Mouse (Mus musculus) embryonic facial prominence, embryonic 14.5 days (tissue): ENCODE data around the gene Ccdc39. TPM values are rescaled to one million over a fixed set of nuclear protein-coding genes. Genes with fewer than 3 reads are reported as not detected.

Experiments
- ATAC-seq: fragments of 200-750 bp; cut with Nextera tagmentation; 2 replicates; pipeline ENCODE4 v1.8.0; 2017; ENCODE audit warnings: low read depth, moderate number of reproducible peaks, moderate TSS enrichment
- DNase-seq: peaks from one replicate; pipeline ENCODE4 v3.0.0-alpha.2; 2015; ENCODE audit warnings: low spot score
- H3K27ac ChIP-seq: fragments of 300-500 bp; sonication (generic); replicated peaks from 2 replicates; pipeline ENCODE4 v1.5.1; 2014; ENCODE audit warnings: low read depth, mild to moderate bottlenecking, low read length, moderate library complexity
- H3K27me3 ChIP-seq: fragments of 300-500 bp; sonication (generic); replicated peaks from 2 replicates; pipeline ENCODE4 v1.6.1; 2014; ENCODE audit warnings: low read length; ENCODE audit not compliant: control insufficient read depth, insufficient read depth
- H3K36me3 ChIP-seq: fragments of 300-500 bp; sonication (generic); 2 replicates; pipeline ENCODE4 v1.6.1; 2014; ENCODE audit warnings: low read length, mixed read lengths; ENCODE audit not compliant: control insufficient read depth, insufficient read depth
- H3K4me1 ChIP-seq: fragments of 300-500 bp; sonication (generic); 2 replicates; pipeline ENCODE4 v1.6.1; 2014; ENCODE audit warnings: antibody characterized with exemption, low read length; ENCODE audit not compliant: control insufficient read depth, insufficient read depth
- H3K4me2 ChIP-seq: fragments of 300-500 bp; sonication (generic); 2 replicates; pipeline ENCODE4 v1.6.1; 2014; ENCODE audit warnings: low read depth, mild to moderate bottlenecking, low read length, moderate library complexity, mixed read lengths
- H3K4me3 ChIP-seq: fragments of 300-500 bp; sonication (generic); 2 replicates; pipeline ENCODE4 v1.5.1; 2014; ENCODE audit warnings: low read depth, mild to moderate bottlenecking, low read length
- H3K9ac ChIP-seq: fragments of 300-500 bp; sonication (generic); 2 replicates; pipeline ENCODE4 v1.6.1; 2014; ENCODE audit warnings: low read depth, mild to moderate bottlenecking, low read length, moderate library complexity, mixed read lengths
- H3K9me3 ChIP-seq: fragments of 300-500 bp; sonication (generic); 2 replicates; pipeline ENCODE4 v1.6.1; 2016; ENCODE audit warnings: low read length; ENCODE audit not compliant: control insufficient read depth
- WGBS: fragments of 180-500 bp; shearing (Covaris S2); extraction: QIAGEN DNeasy Blood & Tissue Kit; methylation state at CpG from one replicate; pipeline ENCODE4 v1.1.7; 2014; 5-methylcytosine and 5-hydroxymethylcytosine counted together
- polyA plus RNA-seq: library from polyadenylated mRNA; unstranded; fragments of >200 nt; fragmentation: Nextera tagmentation; extraction: Ambion mirVana; gene quantifications from 2 replicates; pipeline ENCODE4 v1.2.1, GENCODE M21; 2014

The Ccdc39 gene
- polyA plus RNA-seq, 1 experiment from 2014 or later: 7.1 TPM

GRCm38 (mm10) chr3:33824135-33824946, 19.8 kb downstream of the Ccdc39 start:
- ATAC-seq: 0 out of 2 replicates have a peak, but pooled peaks have one; percentile 60
- no peak overlapping the region for H3K27ac ChIP-seq
- no peaks in the 10 kb centered on the region for H3K27me3 ChIP-seq
- H3K9ac ChIP-seq: 0 out of 2 replicates have a peak overlapping the region, but pooled peaks have one; percentile 5
- H3K4me3 ChIP-seq: no peak overlapping the region
- H3K9me3 ChIP-seq: no peaks in the 10 kb centered on the region
- peak; percentile 74 for DNase-seq
- no peaks in the 10 kb centered on the region for H3K4me1 ChIP-seq
- WGBS: 47% methylated on average over 9 of the region's 9 CpGs
- no peaks in the 10 kb centered on the region for H3K36me3 ChIP-seq
- H3K4me2 ChIP-seq: no peak overlapping the region

- Histone ChIP-seq H3K4me1 (no peaks in the 10 kb centered on the region), H3K9me3 (no peaks in the 10 kb centered on the region), H3K4me2 (no peak overlapping the region), H3K27ac (no peak overlapping the region), H3K27me3 (no peaks in the 10 kb centered on the region), H3K36me3 (peaks cover 66% of the 10 kb centered on the region), H3K4me3 (no peak overlapping the region), H3K9ac (no peak overlapping the region)
- ATAC-seq: no peak
- WGBS: 79% methylated on average over 1 of the region's 1 CpGs
- DNase-seq: no peak
Observed at GRCm38 (mm10) chr3:33807151-33807550, 37.0 kb downstream of the Ccdc39 start.

- Histone ChIP-seq H3K9me3 (no peaks in the 10 kb centered on the region), H3K36me3 (peaks cover 18% of the 10 kb centered on the region), H3K4me1 (no peaks in the 10 kb centered on the region), H3K27ac (peak overlapping the region; percentile 99), H3K27me3 (no peaks in the 10 kb centered on the region), H3K9ac (peak overlapping the region; percentile 98), H3K4me3 (peak overlapping the region; percentile 97), H3K4me2 (peak overlapping the region; percentile 61)
- peak; percentile 27 for DNase-seq
- peak; percentile 4; the same call in 1 of the 2 replicates for ATAC-seq
- WGBS: 0% methylated on average over 13 of the region's 16 CpGs
Observed at GRCm38 (mm10) chr3:33800513-33800820, 43.6 kb downstream of the Ccdc39 start.

- peaks cover 14% of the 10 kb centered on the region for H3K36me3 ChIP-seq
- DNase-seq: peak; percentile 98
- H3K27ac ChIP-seq: peak within 1 kb of the TSS; percentile 99
- no peaks in the 10 kb centered on the region for H3K4me1 ChIP-seq
- no peaks in the 10 kb centered on the region for H3K9me3 ChIP-seq
- peak; percentile 99 for ATAC-seq
- H3K9ac ChIP-seq: peak within 1 kb of the TSS; percentile 98
- H3K27me3 ChIP-seq: no peaks in the 10 kb centered on the region
- peak within 1 kb of the TSS; percentile 62 for H3K4me2 ChIP-seq
- H3K4me3 ChIP-seq: peak within 1 kb of the TSS; percentile 97
- under 1% methylated on average over 61 of the region's 90 CpGs for WGBS
Observed at GRCm38 (mm10) chr3:33799617-33800512, 44.2 kb downstream of the Ccdc39 start, which contains the start of gene Ttc14. Gene Ttc14 (plus strand): TSS chr3:33799832.

GRCm38 (mm10) chr3:33790975-33791374, 53.1 kb downstream of the Ccdc39 start:
- H3K9ac ChIP-seq: no peak overlapping the region
- DNase-seq (peak; percentile 41), ATAC-seq (no peak)
- no peak overlapping the region for H3K4me2 ChIP-seq
- H3K27ac ChIP-seq: no peak overlapping the region
- no peak overlapping the region for H3K4me3 ChIP-seq
- no peaks in the 10 kb centered on the region for H3K4me1 ChIP-seq
- H3K36me3 ChIP-seq: no peaks in the 10 kb centered on the region
- H3K9me3 ChIP-seq: no peaks in the 10 kb centered on the region
- no peaks in the 10 kb centered on the region for H3K27me3 ChIP-seq

Other genes starting within 250 kb of the Ccdc39 start
- gene Ttc14, start 44.5 kb downstream of the Ccdc39 start, polyA plus RNA-seq: 58.8 and 67.8 TPM in 2 replicates
- gene Fxr1, start 175.6 kb upstream of the Ccdc39 start, polyA plus RNA-seq: 78.8 and 82.4 TPM in 2 replicates
- gene Dnajc19, start 237.0 kb upstream of the Ccdc39 start, polyA plus RNA-seq: 133 and 138 TPM in 2 replicates